Mouse (Mus musculus): ENCODE results near the gene Ctnnal1. TPM values are rescaled to one million over a fixed set of nuclear protein-coding genes. Genes with fewer than 3 reads are reported as not detected.

Ctnnal1 gene
- total and polyA plus RNA-seq, 2 experiments from 2014 or later = 27.9 to 35.5 TPM

- WGBS = under 1% methylated on average over 72 of the region's 72 CpGs
- ATAC-seq (ENCODE audit: insufficient read depth, low read depth) (peak; percentile 95), DNase-seq (ENCODE audit: low spot score) (peak; percentile 79)
- Histone ChIP-seq H3K9ac (replicated peaks; ENCODE audit: low read depth, low read length) (peak within 1 kb of the TSS; percentile 78), H3K27ac (ENCODE audit: low read depth) (peak within 1 kb of the TSS; percentile 62), H3K36me3 (replicated peaks; ENCODE audit: control insufficient read depth, insufficient read depth, low read length) (peaks cover 43% of the 10 kb centered on the region), H3K9me3 (replicated peaks; ENCODE audit: control insufficient read depth, low read length) (no peaks in the 10 kb centered on the region), H3K27me3 (ENCODE audit: control insufficient read depth, insufficient read depth, low read length) (no peaks in the 10 kb centered on the region), H3K4me1 (ENCODE audit: control insufficient read depth, insufficient read depth) (peaks cover 18% of the 10 kb centered on the region), H3K4me2 (ENCODE audit: low read depth, low read length) (peak within 1 kb of the TSS; percentile 91), H3K4me3 (ENCODE audit: low read depth, low read length) (peak within 1 kb of the TSS; percentile 86)
- TF ChIP-seq CTCF (IDR thresholded peaks at IDR 0.05; ENCODE audit: low read depth) (no peak), EP300 (IDR thresholded peaks at IDR 0.05; ENCODE audit: low read depth) (no peak)
Observed at GRCm38 (mm10) chr4:56801907-56802668, 62.9 kb downstream of the Ctnnal1 start, which contains the start of the genes Elp1 and Fam206a. TSS of gene Elp1 (minus strand) at chr4:56802331. TSS of gene Fam206a (plus strand) at chr4:56802345.

DNA sequence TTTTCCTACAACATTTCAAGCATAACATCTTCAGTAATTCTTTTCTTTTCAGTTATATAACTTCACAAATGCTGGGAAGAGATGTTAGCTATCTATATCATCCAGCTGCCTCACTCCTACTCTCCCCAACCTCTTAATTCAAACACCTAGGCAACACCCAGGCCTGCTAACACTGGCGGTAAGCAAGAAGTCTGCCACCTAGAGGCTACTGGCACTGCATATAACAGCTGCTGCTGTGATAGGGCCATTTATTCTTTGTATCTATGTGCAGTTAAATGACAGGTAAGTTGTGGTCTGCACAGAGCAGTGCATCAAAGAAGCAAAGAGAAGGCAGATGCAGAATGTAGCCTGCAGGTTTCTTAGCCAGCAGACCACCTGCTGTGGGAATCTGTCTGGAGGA is 73.6 kb downstream of the Ctnnal1 start:
- no peak for ATAC-seq (ENCODE audit: insufficient read depth, low read depth)
- 39% methylated on average over 1 of the region's 1 CpGs for WGBS
- no peak for DNase-seq (ENCODE audit: low spot score)

GRCm38 (mm10) chr4:56771065-56771464 is 93.9 kb downstream of the Ctnnal1 start:
- H3K4me3 ChIP-seq (ENCODE audit: low read depth, low read length) = no peak overlapping the region
- ATAC-seq (ENCODE audit: insufficient read depth, low read depth) (no peak), DNase-seq (ENCODE audit: low spot score) (no peak)
- no peaks in the 10 kb centered on the region for H3K9me3 ChIP-seq (replicated peaks; ENCODE audit: control insufficient read depth, low read length)
- TF ChIP-seq CTCF (IDR thresholded peaks at IDR 0.05; ENCODE audit: low read depth) = no peak
- no peak for TF ChIP-seq EP300 (IDR thresholded peaks at IDR 0.05; ENCODE audit: low read depth)
- no peaks in the 10 kb centered on the region for H3K4me1 ChIP-seq (ENCODE audit: control insufficient read depth, insufficient read depth)
- H3K36me3 ChIP-seq (replicated peaks; ENCODE audit: control insufficient read depth, insufficient read depth, low read length) = peaks cover 86% of the 10 kb centered on the region
- H3K4me2 ChIP-seq (ENCODE audit: low read depth, low read length) = no peak overlapping the region
- 58% methylated on average over 1 of the region's 1 CpGs for WGBS
- no peaks in the 10 kb centered on the region for H3K27me3 ChIP-seq (ENCODE audit: control insufficient read depth, insufficient read depth, low read length)
- H3K27ac ChIP-seq (ENCODE audit: low read depth) = no peak overlapping the region
- H3K9ac ChIP-seq (replicated peaks; ENCODE audit: low read depth, low read length) = no peak overlapping the region

More for the DNA sequence above, 73.6 kb downstream of the Ctnnal1 start:
- Histone ChIP-seq H3K4me2 (ENCODE audit: low read depth, low read length) (no peak overlapping the region), H3K4me3 (ENCODE audit: low read depth, low read length) (no peak overlapping the region), H3K4me1 (ENCODE audit: control insufficient read depth, insufficient read depth) (no peaks in the 10 kb centered on the region), H3K27ac (ENCODE audit: low read depth) (no peak overlapping the region), H3K36me3 (replicated peaks; ENCODE audit: control insufficient read depth, insufficient read depth, low read length) (peaks cover 92% of the 10 kb centered on the region), H3K9me3 (replicated peaks; ENCODE audit: control insufficient read depth, low read length) (no peaks in the 10 kb centered on the region), H3K27me3 (ENCODE audit: control insufficient read depth, insufficient read depth, low read length) (no peaks in the 10 kb centered on the region), H3K9ac (replicated peaks; ENCODE audit: low read depth, low read length) (no peak overlapping the region)
- no peak for TF ChIP-seq EP300 (IDR thresholded peaks at IDR 0.05; ENCODE audit: low read depth)
- TF ChIP-seq CTCF (IDR thresholded peaks at IDR 0.05; ENCODE audit: low read depth) = peak; percentile 47

GRCm38 (mm10) chr4:56768913-56769312 is 96.1 kb downstream of the Ctnnal1 start:
- DNase-seq (ENCODE audit: low spot score) = no peak
- Histone ChIP-seq H3K9me3 (replicated peaks; ENCODE audit: control insufficient read depth, low read length) (no peaks in the 10 kb centered on the region), H3K4me3 (ENCODE audit: low read depth, low read length) (no peak overlapping the region), H3K9ac (replicated peaks; ENCODE audit: low read depth, low read length) (no peak overlapping the region), H3K36me3 (replicated peaks; ENCODE audit: control insufficient read depth, insufficient read depth, low read length) (peaks cover 91% of the 10 kb centered on the region), H3K4me2 (ENCODE audit: low read depth, low read length) (no peak overlapping the region), H3K27ac (ENCODE audit: low read depth) (no peak overlapping the region; the same call in 1 of the 2 replicates), H3K27me3 (ENCODE audit: control insufficient read depth, insufficient read depth, low read length) (no peaks in the 10 kb centered on the region), H3K4me1 (ENCODE audit: control insufficient read depth, insufficient read depth) (no peaks in the 10 kb centered on the region)
- WGBS = 65% methylated on average over 7 of the region's 7 CpGs
- no peak for ATAC-seq (ENCODE audit: insufficient read depth, low read depth)
- TF ChIP-seq EP300 (IDR thresholded peaks at IDR 0.05; ENCODE audit: low read depth) = no peak
- no peak for TF ChIP-seq CTCF (IDR thresholded peaks at IDR 0.05; ENCODE audit: low read depth)

- no peak for TF ChIP-seq CTCF (IDR thresholded peaks at IDR 0.05; ENCODE audit: low read depth)
- no peak for TF ChIP-seq EP300 (IDR thresholded peaks at IDR 0.05; ENCODE audit: low read depth)
- Histone ChIP-seq H3K9ac (replicated peaks; ENCODE audit: low read depth, low read length) (no peak overlapping the region), H3K4me3 (ENCODE audit: low read depth, low read length) (no peak overlapping the region), H3K36me3 (replicated peaks; ENCODE audit: control insufficient read depth, insufficient read depth, low read length) (peaks cover 85% of the 10 kb centered on the region), H3K27ac (ENCODE audit: low read depth) (peak overlapping the region; percentile 30; the same call in 1 of the 2 replicates), H3K4me1 (ENCODE audit: control insufficient read depth, insufficient read depth) (no peaks in the 10 kb centered on the region), H3K9me3 (replicated peaks; ENCODE audit: control insufficient read depth, low read length) (no peaks in the 10 kb centered on the region), H3K4me2 (ENCODE audit: low read depth, low read length) (no peak overlapping the region), H3K27me3 (ENCODE audit: control insufficient read depth, insufficient read depth, low read length) (no peaks in the 10 kb centered on the region)
- WGBS = 25% methylated on average over 5 of the region's 5 CpGs
- ATAC-seq (ENCODE audit: insufficient read depth, low read depth) (peak; percentile 64), DNase-seq (ENCODE audit: low spot score) (no peak)
Observed at GRCm38 (mm10) chr4:56767861-56768284, 97.1 kb downstream of the Ctnnal1 start.

MicroRNA genes within 50 kb of the gene (microRNA counts, 519-probe panel; counts per million panel counts)
- microRNA mmu-miR-32 = 4,457 counts per million, percentile 57 among the panel's probes with 10 or more counts

Small RNA genes within 50 kb of the gene (microRNA-seq; reads per million reads assigned to microRNA genes)
- gene Mir32 = 178 reads per million, percentile 63 among the genes with 10 or more reads in this experiment

Other genes starting within 250 kb of the Ctnnal1 start
- not detected in 2 replicates for gene Gm26657, start 125.1 kb downstream of the Ctnnal1 start, total RNA-seq (2014; rRNA removed; ENCODE audit: low replicate concordance)
- not detected in 2 replicates for gene Gm26657, start 125.1 kb downstream of the Ctnnal1 start, polyA plus RNA-seq (2015; fragmentation: Nextera tagmentation; extraction: Ambion mirVana)
- gene Actl7b, start 123.7 kb downstream of the Ctnnal1 start, total RNA-seq (2014; rRNA removed; ENCODE audit: low replicate concordance) = 0.35 TPM in 1 of 2 replicates, not detected in the other
- not detected in 2 replicates for gene Actl7b, start 123.7 kb downstream of the Ctnnal1 start, polyA plus RNA-seq (2015; fragmentation: Nextera tagmentation; extraction: Ambion mirVana)
- not detected in 2 replicates for gene Actl7a, start 121.8 kb downstream of the Ctnnal1 start, total RNA-seq (2014; rRNA removed; ENCODE audit: low replicate concordance)
- not detected in 2 replicates for gene Actl7a, start 121.8 kb downstream of the Ctnnal1 start, polyA plus RNA-seq (2015; fragmentation: Nextera tagmentation; extraction: Ambion mirVana)
- 20.4 and 25.5 TPM in 2 replicates for gene Elp1, start 62.9 kb downstream of the Ctnnal1 start, total RNA-seq (2014; rRNA removed; ENCODE audit: low replicate concordance)
- 12.9 and 15.0 TPM in 2 replicates for gene Elp1, start 62.9 kb downstream of the Ctnnal1 start, polyA plus RNA-seq (2015; fragmentation: Nextera tagmentation; extraction: Ambion mirVana)
- gene Fam206a, start 62.8 kb downstream of the Ctnnal1 start, total RNA-seq (2014; rRNA removed; ENCODE audit: low replicate concordance) = 0.89 and 3.9 TPM in 2 replicates
- gene Fam206a, start 62.8 kb downstream of the Ctnnal1 start, polyA plus RNA-seq (2015; fragmentation: Nextera tagmentation; extraction: Ambion mirVana) = 4.0 and 4.2 TPM in 2 replicates
- gene Tmem245, start 82.2 kb upstream of the Ctnnal1 start, total RNA-seq (2014; rRNA removed; ENCODE audit: low replicate concordance) = 68.4 and 82.4 TPM in 2 replicates
- gene Tmem245, start 82.2 kb upstream of the Ctnnal1 start, polyA plus RNA-seq (2015; fragmentation: Nextera tagmentation; extraction: Ambion mirVana) = 21.1 and 23.7 TPM in 2 replicates
- gene Frrs1l, start 125.2 kb upstream of the Ctnnal1 start, total RNA-seq (2014; rRNA removed; ENCODE audit: low replicate concordance) = not detected in 2 replicates
- gene Frrs1l, start 125.2 kb upstream of the Ctnnal1 start, polyA plus RNA-seq (2015; fragmentation: Nextera tagmentation; extraction: Ambion mirVana) = 0.05 TPM in 1 of 2 replicates, not detected in the other